Mouse (Mus musculus) myocyte (in vitro differentiated cells): ENCODE measurements around the gene Spryd3. TPM values are rescaled to one million over a fixed set of nuclear protein-coding genes. Genes with fewer than 3 reads are reported as not detected.

ENCODE experiments used
- H3K27me3 ChIP-seq: one replicate; pipeline ENCODE4 v1.6.1; 2011; ENCODE audit not compliant: control insufficient read depth, insufficient read depth, insufficient read length
- H3K36me3 ChIP-seq: one replicate; pipeline ENCODE4 v1.6.1; 2011; ENCODE audit not compliant: control insufficient read depth, insufficient read depth
- H3K4me2 ChIP-seq: one replicate; pipeline ENCODE4 v1.6.1; 2011; ENCODE audit warnings: low read depth, control low read depth
- H3K4me3 ChIP-seq: one replicate; pipeline ENCODE4 v1.5.1; 2011; ENCODE audit warnings: mild to moderate bottlenecking, control low read depth, moderate library complexity
- H3K79me2 ChIP-seq: one replicate; pipeline ENCODE4 v1.6.1; 2011; ENCODE audit not compliant: control insufficient read depth, insufficient read depth
- H3ac ChIP-seq: one replicate; pipeline ENCODE4 v1.6.1; 2011; ENCODE audit not compliant: control insufficient read depth, insufficient read length
- CEBPB ChIP-seq: IDR thresholded peaks from 2 replicates; pipeline ENCODE4 v1.6.1; 2011; ENCODE audit warnings: mild to moderate bottlenecking, moderate library complexity; ENCODE audit not compliant: poor library complexity, insufficient read depth, severe bottlenecking
- E2F4 ChIP-seq: IDR thresholded peaks from one replicate; pipeline ENCODE4 v1.6.1; 2011; ENCODE audit warnings: mild to moderate bottlenecking, control low read depth, moderate library complexity; ENCODE audit not compliant: insufficient read depth
- MAX ChIP-seq: IDR thresholded peaks from one replicate; pipeline ENCODE4 v1.6.1; 2011; ENCODE audit warnings: low read depth, mild to moderate bottlenecking, control low read depth
- MYOG ChIP-seq, 3 experiments: IDR thresholded peaks; one replicate each; pipeline ENCODE4 v1.6.1; 2011; ENCODE audit warnings: control low read depth in 2 of 3, low read depth in 2 of 3, mild to moderate bottlenecking in 2 of 3; ENCODE audit not compliant: insufficient read length in 2 of 3, control insufficient read depth in 1 of 3, insufficient read depth in 1 of 3
- POLR2A ChIP-seq: IDR thresholded peaks from one replicate; pipeline ENCODE4 v1.6.1; 2011; ENCODE audit warnings: low read depth, mild to moderate bottlenecking, control low read depth, moderate library complexity; ENCODE audit not compliant: insufficient read length
- POLR2AphosphoS2 ChIP-seq: IDR thresholded peaks from one replicate; pipeline ENCODE4 v1.6.1; 2011; ENCODE audit warnings: low read depth, control low read depth; ENCODE audit not compliant: insufficient read length
- REST ChIP-seq: IDR thresholded peaks from one replicate; pipeline ENCODE4 v1.6.1; 2011; ENCODE audit warnings: mild to moderate bottlenecking, control low read depth, moderate library complexity; ENCODE audit not compliant: insufficient read depth, insufficient read length
- SRF ChIP-seq: IDR thresholded peaks from one replicate; pipeline ENCODE4 v1.6.1; 2011; ENCODE audit warnings: low read depth; ENCODE audit not compliant: control insufficient read depth, insufficient read length
- TCF12 ChIP-seq: IDR thresholded peaks from one replicate; pipeline ENCODE4 v1.6.1; 2011; ENCODE audit warnings: mild to moderate bottlenecking, control low read depth; ENCODE audit not compliant: poor library complexity, insufficient read depth, severe bottlenecking
- TCF3 ChIP-seq: IDR thresholded peaks from one replicate; pipeline ENCODE4 v1.6.1; 2011; ENCODE audit warnings: low read depth, control low read depth; ENCODE audit not compliant: insufficient read length
- USF1 ChIP-seq: IDR thresholded peaks from one replicate; pipeline ENCODE4 v1.6.1; 2011; ENCODE audit warnings: low read depth, mild to moderate bottlenecking, control low read depth, moderate library complexity
- polyA plus RNA-seq: library from polyadenylated mRNA; unstranded; fragments of >200 nt; fragmentation: generic; extraction: Trizol; gene quantifications from one replicate; pipeline ENCODE4 v1.2.1, GENCODE M21; 2012; ENCODE audit warnings: missing spikeins

Gene Spryd3
- polyA plus RNA-seq, 1 experiment: 51.0 TPM

DNA sequence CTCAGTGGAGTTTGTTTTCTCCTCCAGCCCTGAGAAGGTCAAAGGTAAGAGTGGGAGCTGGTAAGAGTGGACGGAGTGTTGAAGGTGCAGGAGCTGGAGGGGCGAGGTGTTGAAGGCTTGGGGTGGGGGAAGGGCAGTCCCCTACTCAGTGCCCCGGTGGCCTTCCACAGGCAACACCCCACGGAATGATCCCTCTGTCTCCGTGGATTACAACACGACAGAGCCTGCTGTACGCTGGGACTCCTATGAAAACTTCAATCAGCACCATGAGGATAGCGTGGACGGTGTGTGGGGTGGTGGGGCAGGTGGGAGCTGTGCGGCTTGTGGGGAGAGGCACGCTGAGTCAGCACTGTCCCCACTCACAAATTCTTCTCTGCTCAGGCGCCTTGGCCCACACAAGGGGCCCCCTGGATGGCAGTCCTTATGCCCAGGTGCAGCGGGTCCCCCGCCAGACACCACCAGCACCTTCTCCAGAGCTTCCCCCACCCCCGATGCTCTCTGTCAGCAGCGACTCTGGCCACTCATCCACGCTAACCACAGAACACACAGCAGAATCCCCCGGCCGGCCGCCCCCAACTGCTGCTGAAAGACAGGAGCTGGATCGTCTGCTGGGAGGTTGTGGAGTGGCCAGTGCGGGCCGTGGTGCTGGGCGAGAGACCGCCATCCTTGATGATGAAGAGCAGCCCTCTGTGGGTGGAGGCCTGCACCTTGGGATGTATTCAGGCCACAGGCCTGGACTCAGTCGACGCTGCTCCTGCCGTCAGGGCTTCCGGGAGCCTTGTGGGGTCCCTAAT is 25.1 kb downstream of the Spryd3 start:
- H3K79me2 ChIP-seq: peaks cover 17% of the 10 kb centered on the region
- H3K4me3 ChIP-seq: no peak overlapping the region
- peaks cover 81% of the 10 kb centered on the region for H3K36me3 ChIP-seq
- H3K4me2 ChIP-seq: no peak overlapping the region
- H3K27me3 ChIP-seq: no peaks in the 10 kb centered on the region
- H3ac ChIP-seq: no peak overlapping the region
- peak; percentile 33 for TF ChIP-seq POLR2A
- TF ChIP-seq CEBPB: no peak

DNA sequence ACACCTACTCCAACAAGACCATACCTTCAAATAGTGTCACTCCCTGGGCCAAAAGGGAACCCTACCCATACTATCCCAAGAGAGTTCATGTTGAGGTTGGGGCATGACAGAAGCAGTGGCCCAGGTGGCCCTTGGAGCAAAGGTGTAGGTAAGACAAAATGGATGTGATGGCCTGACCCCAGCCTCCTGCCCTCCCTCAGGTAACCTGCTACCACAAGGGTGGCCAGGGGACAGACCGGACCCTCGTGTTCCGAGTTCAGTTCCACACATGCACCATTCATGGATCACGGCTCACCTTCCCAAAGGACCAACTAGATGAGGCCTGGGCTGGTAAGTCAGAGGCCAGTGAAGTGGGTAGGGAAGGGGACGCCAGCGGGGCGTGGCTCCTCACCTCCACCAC is 25.8 kb downstream of the Spryd3 start:
- H3ac ChIP-seq: no peak overlapping the region
- H3K36me3 ChIP-seq: peaks cover 80% of the 10 kb centered on the region
- no peak for TF ChIP-seq USF1
- no peak for TF ChIP-seq CEBPB
- TF ChIP-seq E2F4: no peak
- TF ChIP-seq SRF: no peak
- no peak for TF ChIP-seq POLR2AphosphoS2
- no peak for TF ChIP-seq REST
- no peak for TF ChIP-seq MAX
- TF ChIP-seq TCF3: no peak
- TF ChIP-seq MYOG (IDR thresholded peaks at IDR 0.05; ENCODE audit: control insufficient read depth in 1 of 3, insufficient read depth in 1 of 3, insufficient read length in 2 of 3, low read depth in 2 of 3): no peak
- TF ChIP-seq TCF12: no peak
- peaks cover 22% of the 10 kb centered on the region for H3K79me2 ChIP-seq
- H3K27me3 ChIP-seq: no peaks in the 10 kb centered on the region
- H3K4me3 ChIP-seq: no peak overlapping the region
- no peak overlapping the region for H3K4me2 ChIP-seq

DNA sequence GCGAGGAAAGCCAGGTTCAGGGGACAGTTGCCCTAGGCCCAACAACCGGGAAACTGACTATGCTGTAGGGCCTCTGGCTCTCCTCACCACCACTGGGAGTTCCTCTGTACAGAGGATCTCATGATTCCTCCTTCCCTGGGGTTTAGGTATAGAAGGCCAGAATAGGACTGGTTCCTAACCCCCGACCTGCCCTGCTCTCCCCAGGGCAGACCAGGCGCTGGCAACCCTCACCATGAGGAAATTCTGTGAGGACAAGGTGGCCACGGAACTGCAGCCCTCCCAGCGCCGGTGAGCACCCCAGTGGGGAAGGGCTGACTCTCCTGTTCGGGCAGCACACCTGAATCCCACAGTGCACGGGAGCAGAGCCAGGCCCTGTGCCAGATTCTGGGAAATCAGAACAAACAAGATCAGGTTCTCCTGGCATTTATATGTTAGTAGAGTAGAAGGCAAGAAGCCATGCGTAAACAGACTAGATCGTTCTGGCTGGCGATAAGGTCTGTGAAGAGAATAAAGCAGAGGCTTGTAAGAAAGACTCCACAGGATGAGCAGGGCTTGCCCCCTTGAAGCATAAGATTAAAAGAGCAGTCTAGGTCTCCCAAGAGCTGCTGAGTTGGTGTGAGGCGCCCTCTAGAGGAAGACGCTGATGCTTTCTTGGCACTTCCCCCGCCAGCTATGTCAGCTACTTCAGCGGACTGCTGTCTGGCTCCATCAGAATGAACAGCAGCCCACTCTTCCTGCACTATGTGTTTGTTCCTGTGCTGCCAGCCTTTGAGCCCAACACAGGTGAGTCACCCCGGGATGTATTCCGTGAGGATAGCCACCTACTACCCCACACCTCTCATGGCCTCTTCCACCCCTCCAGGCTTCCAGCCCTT is 27.1 kb downstream of the Spryd3 start:
- no peaks in the 10 kb centered on the region for H3K27me3 ChIP-seq
- H3K36me3 ChIP-seq: peaks cover 67% of the 10 kb centered on the region
- H3K4me2 ChIP-seq: peak overlapping the region; percentile 3
- H3K79me2 ChIP-seq: peaks cover 35% of the 10 kb centered on the region
- H3ac ChIP-seq: no peak overlapping the region
- TF ChIP-seq CEBPB: no peak
- TF ChIP-seq POLR2AphosphoS2: peak; percentile 55
- H3K4me3 ChIP-seq: no peak overlapping the region

DNA sequence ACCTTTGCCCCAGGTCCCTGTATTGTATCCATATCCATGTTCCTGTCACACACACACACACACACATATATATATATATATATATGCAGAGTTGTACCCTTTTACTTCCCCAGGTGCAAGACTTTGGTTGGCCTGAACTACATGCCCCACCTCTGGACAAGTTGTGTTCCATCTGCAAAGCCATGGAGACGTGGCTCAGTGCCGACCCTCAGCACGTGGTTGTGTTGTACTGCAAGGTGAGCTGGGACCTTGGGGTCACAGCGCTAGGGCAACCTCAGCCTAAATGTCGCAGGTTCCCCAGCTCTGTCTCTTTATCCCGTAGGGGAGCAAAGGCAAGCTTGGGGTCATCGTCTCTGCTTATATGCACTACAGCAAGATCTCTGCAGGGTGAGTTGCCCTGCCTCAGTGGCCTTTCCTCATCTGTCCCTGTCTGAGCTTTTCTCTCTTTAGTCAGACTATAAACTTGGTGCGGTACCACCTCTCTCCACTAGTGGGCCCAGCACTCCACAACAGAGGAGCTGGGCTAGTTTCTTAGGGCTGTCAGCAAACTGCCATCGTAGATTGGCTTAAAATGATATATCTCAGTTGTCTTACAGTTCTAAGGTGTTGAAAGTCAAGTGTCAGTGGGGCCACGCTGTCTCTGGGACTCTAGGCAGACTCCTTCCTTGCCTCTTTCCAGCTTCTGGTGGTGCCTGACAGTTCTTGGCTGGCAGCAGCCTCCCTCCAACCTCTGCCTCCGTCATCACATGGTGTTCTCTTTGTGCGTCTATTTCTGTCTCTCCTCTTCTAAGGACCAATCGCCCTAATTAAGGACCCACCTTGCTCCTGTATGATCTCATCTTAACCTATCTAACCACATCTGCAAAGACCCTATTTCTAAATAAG is 28.1 kb downstream of the Spryd3 start:
- Histone ChIP-seq H3K4me2 (peak overlapping the region; percentile 7), H3K4me3 (no peak overlapping the region), H3K36me3 (peaks cover 58% of the 10 kb centered on the region), H3K79me2 (peaks cover 45% of the 10 kb centered on the region), H3ac (no peak overlapping the region), H3K27me3 (no peaks in the 10 kb centered on the region)
- TF ChIP-seq E2F4 (no peak), USF1 (no peak), TCF12 (no peak), POLR2AphosphoS2 (peak; percentile 16), REST (no peak), SRF (no peak)

DNA sequence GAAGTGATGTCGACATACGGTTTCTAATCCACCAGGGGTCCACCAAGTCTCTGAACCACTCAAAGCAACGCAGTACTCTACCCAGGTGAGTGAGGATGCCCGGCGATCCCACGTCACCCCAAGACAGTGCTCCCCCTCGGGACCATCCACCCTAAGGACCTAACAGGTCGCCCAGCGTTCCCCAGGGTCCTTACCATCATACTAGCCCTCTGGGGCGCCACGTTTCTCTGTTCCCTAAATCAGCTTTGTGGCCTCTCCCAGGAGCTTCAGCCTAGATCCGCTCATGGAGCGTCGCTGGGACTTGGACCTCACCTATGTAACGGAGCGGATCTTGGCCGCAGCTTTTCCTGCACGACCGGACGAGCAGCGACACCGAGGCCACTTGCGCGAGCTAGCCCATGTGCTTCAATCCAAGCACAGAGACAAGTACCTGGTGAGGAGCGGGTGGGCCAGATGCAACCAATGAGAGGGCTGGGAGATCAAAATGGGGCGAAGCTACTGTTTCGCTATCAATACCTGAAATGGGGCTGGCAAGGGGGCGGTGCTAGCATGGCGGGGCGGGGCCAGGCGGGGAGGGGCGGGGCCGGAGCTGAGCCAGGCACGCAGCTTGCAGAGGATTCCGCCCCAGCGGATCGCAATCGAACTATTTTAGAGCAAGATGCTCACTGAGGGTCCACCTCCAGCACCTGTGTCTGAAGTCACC is 29.1 kb downstream of the Spryd3 start:
- Histone ChIP-seq H3ac (no peak overlapping the region), H3K27me3 (no peaks in the 10 kb centered on the region), H3K79me2 (peaks cover 46% of the 10 kb centered on the region), H3K36me3 (peaks cover 48% of the 10 kb centered on the region), H3K4me2 (peak overlapping the region; percentile 99), H3K4me3 (no peak overlapping the region)
- peak; percentile 13 for TF ChIP-seq POLR2AphosphoS2
- TF ChIP-seq CEBPB: no peak
- TF ChIP-seq E2F4: no peak
